Mouse (Mus musculus): ENCODE results near the gene Il24.

GRCm38 (mm10) chr1:130844516-130844915, 42.7 kb downstream of the Il24 start:
- TF ChIP-seq POLR2A (IDR thresholded peaks at IDR 0.05; ENCODE audit: insufficient read depth, low read depth, low read length) (no peak), CTCF (IDR thresholded peaks at IDR 0.05) (no peak), EP300 (IDR thresholded peaks at IDR 0.05; ENCODE audit: insufficient read depth, low read depth, low read length) (no peak)
